Mouse (Mus musculus) stomach, embryonic 16.5 days (tissue): Measurements from ENCODE around the gene Ldlr. TPM values are rescaled to one million over a fixed set of nuclear protein-coding genes. Genes with fewer than 3 reads are reported as not detected.

ENCODE experiments used
- ATAC-seq: fragments of 200-750 bp; cut with Nextera tagmentation; 2 replicates; pipeline ENCODE4 v1.8.0; 2017; ENCODE audit warnings: moderate number of reproducible peaks, moderate TSS enrichment; ENCODE audit not compliant: insufficient read depth, low FRiP score
- H3K27ac ChIP-seq: fragments of 300-500 bp; sonication (generic); 2 replicates; pipeline ENCODE4 v1.5.1; 2014; ENCODE audit warnings: low read length
- H3K27me3 ChIP-seq: fragments of 300-500 bp; sonication (generic); 2 replicates; pipeline ENCODE4 v1.6.1; 2014; ENCODE audit warnings: low read length, control low read depth, mixed read lengths; ENCODE audit not compliant: control insufficient read depth, insufficient read depth
- H3K36me3 ChIP-seq: fragments of 300-500 bp; sonication (generic); 2 replicates; pipeline ENCODE4 v1.6.1; 2014; ENCODE audit warnings: low read length; ENCODE audit not compliant: control insufficient read depth, insufficient read depth
- H3K4me1 ChIP-seq: fragments of 300-500 bp; sonication (generic); 2 replicates; pipeline ENCODE4 v1.6.1; 2014; ENCODE audit warnings: low read length, control low read depth, mixed read lengths; ENCODE audit not compliant: control insufficient read depth, insufficient read depth
- H3K4me2 ChIP-seq: fragments of 300-500 bp; sonication (generic); 2 replicates; pipeline ENCODE4 v1.6.1; 2014; ENCODE audit warnings: low read depth, low read length, mixed read lengths
- H3K4me3 ChIP-seq: fragments of 300-500 bp; sonication (generic); replicated peaks from 2 replicates; pipeline ENCODE4 v1.5.1; 2014; ENCODE audit warnings: mild to moderate bottlenecking, low read length
- H3K9ac ChIP-seq: fragments of 300-500 bp; sonication (generic); 2 replicates; pipeline ENCODE4 v1.6.1; 2014; ENCODE audit warnings: low read length
- H3K9me3 ChIP-seq: fragments of 300-500 bp; sonication (generic); replicated peaks from 2 replicates; pipeline ENCODE4 v1.6.1; 2016; ENCODE audit warnings: low read length, control low read depth; ENCODE audit not compliant: control insufficient read depth
- WGBS: fragments of 180-500 bp; shearing (Covaris S2); extraction: QIAGEN DNeasy Blood & Tissue Kit; methylation state at CpG from one replicate; pipeline ENCODE4 v1.1.7; 2014; 5-methylcytosine and 5-hydroxymethylcytosine counted together
- polyA plus RNA-seq: library from polyadenylated mRNA; unstranded; fragments of >200 nt; fragmentation: Nextera tagmentation; extraction: Ambion mirVana; gene quantifications from 2 replicates; pipeline ENCODE4 v1.2.1, GENCODE M21; 2015

Ldlr gene
- polyA plus RNA-seq, 1 experiment from 2014 or later: 62.2 TPM

DNA sequence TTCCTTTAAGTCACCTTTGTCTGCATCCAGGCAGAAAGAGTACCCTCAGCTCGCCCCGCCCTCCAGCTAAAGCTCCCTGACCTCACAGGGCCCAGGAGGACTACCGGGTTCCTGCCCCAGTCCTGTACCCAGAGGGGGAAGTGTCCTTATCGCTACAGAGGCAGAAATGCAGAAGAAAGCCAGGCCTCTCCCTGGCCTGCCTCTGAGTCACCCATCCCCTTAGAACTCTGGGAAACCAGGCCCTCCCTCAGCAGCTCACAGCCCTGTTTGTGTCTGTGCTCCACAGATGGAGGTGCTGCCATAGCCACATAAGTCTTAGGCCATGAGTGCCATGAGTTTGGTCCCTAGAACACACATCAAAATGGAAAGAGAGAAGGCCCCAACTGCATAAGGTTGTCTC, 8.0 kb upstream of the Ldlr start:
- no peak overlapping the region for H3K4me3 ChIP-seq
- no peaks in the 10 kb centered on the region for H3K9me3 ChIP-seq
- no peak overlapping the region for H3K9ac ChIP-seq
- no peaks in the 10 kb centered on the region for H3K4me1 ChIP-seq
- no peaks in the 10 kb centered on the region for H3K36me3 ChIP-seq
- WGBS: 38% methylated on average over 4 of the region's 4 CpGs
- peak overlapping the region; percentile 67 for H3K27ac ChIP-seq
- H3K4me2 ChIP-seq: no peak overlapping the region
- peak; percentile 94 for ATAC-seq
- H3K27me3 ChIP-seq: no peaks in the 10 kb centered on the region

- Histone ChIP-seq H3K27ac (no peak overlapping the region), H3K27me3 (no peaks in the 10 kb centered on the region), H3K4me2 (no peak overlapping the region), H3K36me3 (no peaks in the 10 kb centered on the region), H3K9ac (no peak overlapping the region), H3K4me3 (no peak overlapping the region), H3K9me3 (no peaks in the 10 kb centered on the region), H3K4me1 (no peaks in the 10 kb centered on the region)
- no peak for ATAC-seq
- WGBS: 69% methylated on average over 2 of the region's 2 CpGs
Measured at GRCm38 (mm10) chr9:21717015-21717414, 6.3 kb upstream of the Ldlr start.

DNA sequence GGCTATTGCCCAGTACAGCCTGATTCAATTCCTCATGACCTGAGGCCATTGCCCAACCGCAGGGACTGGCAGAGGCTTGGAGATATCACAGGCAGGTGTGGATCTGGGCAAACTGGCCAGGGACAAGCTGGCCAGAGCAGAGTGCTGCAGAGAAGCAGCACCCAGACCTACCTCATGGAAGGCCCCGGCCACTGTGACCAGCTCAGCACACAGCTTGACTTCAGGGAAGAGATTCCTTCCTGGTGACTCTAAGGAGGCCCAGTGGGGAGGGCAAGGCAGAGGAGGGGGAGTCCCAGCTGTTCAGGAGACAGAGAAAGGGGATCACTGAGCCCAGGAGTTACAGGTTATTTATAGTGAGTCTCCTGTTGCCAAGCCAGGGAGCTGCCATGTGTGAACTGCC, 2.2 kb upstream of the Ldlr start:
- Histone ChIP-seq H3K9me3 (no peaks in the 10 kb centered on the region), H3K27me3 (no peaks in the 10 kb centered on the region), H3K4me2 (no peak overlapping the region), H3K27ac (no peak overlapping the region), H3K36me3 (no peaks in the 10 kb centered on the region), H3K4me1 (peaks cover 21% of the 10 kb centered on the region), H3K9ac (0 out of 2 replicates have a peak overlapping the region, but pooled peaks have one; percentile 28), H3K4me3 (no peak overlapping the region)
- 65% methylated on average over 2 of the region's 2 CpGs for WGBS
- no peak for ATAC-seq

DNA sequence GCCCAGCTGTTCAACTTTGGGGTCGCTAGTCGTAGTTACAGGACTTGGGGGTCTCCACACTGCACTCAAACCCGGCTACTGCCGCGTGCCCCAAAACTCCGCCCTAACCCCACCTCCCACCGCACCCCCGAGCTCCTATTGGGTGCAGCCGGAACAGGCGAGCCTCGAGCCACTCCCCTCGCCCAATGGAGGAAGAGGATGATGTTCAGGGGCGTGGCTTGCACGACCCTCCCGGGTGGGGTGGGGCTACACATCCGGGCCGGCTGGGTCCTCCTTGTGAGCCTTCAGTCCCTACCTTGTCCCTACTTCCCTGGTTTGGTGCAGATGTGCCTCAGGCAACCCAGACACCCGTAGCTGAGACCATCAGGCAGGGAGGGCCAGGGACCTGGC, 859 bp downstream of the Ldlr start:
- Histone ChIP-seq H3K4me1 (peaks cover 37% of the 10 kb centered on the region), H3K4me2 (peak overlapping the region; percentile 79), H3K27me3 (no peaks in the 10 kb centered on the region), H3K36me3 (no peaks in the 10 kb centered on the region), H3K4me3 (peak overlapping the region; percentile 73), H3K9me3 (no peaks in the 10 kb centered on the region), H3K9ac (peak overlapping the region; percentile 79), H3K27ac (peak overlapping the region; percentile 98)
- ATAC-seq: peak; percentile 94
- WGBS: under 1% methylated on average over 18 of the region's 18 CpGs

DNA sequence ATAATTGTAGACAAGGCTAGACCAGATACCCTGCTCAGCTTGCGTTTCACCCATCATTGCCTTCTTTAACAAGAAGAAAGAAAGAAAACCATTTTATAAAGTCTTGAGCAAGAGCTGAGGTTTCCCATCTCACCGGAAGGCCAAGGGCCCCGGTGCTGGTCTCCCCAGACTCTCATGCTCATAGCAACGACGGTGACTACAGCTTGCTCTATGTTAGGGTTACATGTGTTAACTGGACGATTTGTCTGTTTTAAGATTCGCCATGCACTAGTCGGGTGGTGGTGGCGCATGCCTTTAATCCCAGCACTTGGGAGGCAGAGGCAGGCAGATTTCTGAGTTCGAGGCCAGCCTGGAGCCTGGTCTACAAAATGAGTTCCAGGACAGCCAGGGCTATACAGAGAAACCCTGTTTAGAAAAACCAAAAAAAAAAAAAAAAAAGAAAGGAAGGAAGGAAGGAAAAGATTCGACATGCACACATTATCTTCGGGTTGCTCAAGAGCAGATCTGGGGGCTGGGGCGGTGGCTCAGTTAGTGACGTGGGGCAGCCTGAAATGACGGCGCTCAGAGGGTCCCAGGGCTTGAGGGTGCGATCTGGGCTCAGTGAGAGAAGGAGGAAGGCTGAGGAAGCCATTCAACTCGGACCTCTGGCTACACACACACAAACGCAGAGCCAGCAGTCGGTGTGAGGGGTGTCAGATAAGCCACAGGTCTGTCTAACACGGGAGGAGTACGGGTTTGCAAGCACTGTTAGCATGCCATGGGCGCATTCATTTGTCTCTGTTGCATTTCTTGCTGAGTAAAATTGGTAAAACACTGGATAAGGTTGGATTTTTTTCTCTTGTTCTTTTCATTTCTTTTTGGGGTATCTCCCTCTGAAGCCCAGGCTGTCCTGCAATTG, 2.2 kb downstream of the Ldlr start:
- Histone ChIP-seq H3K4me1 (peaks cover 43% of the 10 kb centered on the region), H3K27me3 (no peaks in the 10 kb centered on the region), H3K9me3 (no peaks in the 10 kb centered on the region), H3K4me2 (peak overlapping the region; percentile 79), H3K27ac (peak overlapping the region; percentile 32; the same call in 1 of the 2 replicates), H3K4me3 (peak overlapping the region; percentile 73), H3K9ac (peak overlapping the region; percentile 73), H3K36me3 (no peaks in the 10 kb centered on the region)
- no peak for ATAC-seq
- WGBS: 56% methylated on average over 23 of the region's 23 CpGs

DNA sequence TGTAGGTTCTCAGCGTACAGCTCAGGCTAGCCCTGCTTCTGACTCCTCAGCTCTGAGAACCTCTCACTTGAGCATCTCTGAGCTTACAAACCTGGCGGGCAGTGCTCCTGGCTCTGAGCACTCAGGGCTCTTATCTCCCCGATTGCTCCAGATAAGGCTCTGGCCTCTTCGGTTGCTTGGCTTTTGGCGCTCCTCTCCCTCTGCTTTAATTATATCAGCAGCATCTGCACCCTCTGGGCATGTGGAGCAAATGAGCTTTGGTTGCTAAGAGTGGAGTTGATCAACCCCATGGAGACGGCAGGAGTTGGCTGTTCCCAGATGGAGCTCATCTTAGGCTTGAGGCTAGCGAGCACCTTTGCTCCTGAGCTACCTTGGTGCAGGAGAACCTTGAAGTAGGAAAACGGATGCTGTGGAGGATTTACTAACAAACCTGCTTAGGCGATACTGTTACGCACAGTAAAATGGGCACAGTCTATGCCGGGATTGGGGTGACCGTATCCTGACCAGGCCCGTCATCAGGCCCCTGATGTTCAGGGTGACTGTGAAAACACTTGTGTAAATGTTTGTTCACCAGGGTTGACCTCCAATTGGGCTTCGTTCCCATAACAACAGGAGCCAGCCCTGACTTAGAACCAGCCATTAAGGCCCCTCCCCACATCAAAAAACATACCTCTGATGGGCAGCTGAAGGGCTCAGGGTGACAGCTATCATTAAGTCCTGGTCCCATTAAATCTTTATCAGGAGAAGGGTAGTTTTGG, 3.1 kb downstream of the Ldlr start:
- Histone ChIP-seq H3K4me2 (peak overlapping the region; percentile 79), H3K27ac (peak overlapping the region; percentile 32; the same call in 1 of the 2 replicates), H3K36me3 (no peaks in the 10 kb centered on the region; the same call in 1 of the 2 replicates), H3K9ac (peak overlapping the region; percentile 64), H3K4me3 (peak overlapping the region; percentile 73), H3K9me3 (no peaks in the 10 kb centered on the region), H3K4me1 (peaks cover 43% of the 10 kb centered on the region), H3K27me3 (no peaks in the 10 kb centered on the region)
- ATAC-seq: no peak
- 50% methylated on average over 14 of the region's 14 CpGs for WGBS

- no peaks in the 10 kb centered on the region for H3K9me3 ChIP-seq
- peak overlapping the region; percentile 64 for H3K27ac ChIP-seq
- no peak overlapping the region for H3K4me3 ChIP-seq
- H3K4me1 ChIP-seq: peaks cover 37% of the 10 kb centered on the region
- peak overlapping the region; percentile 7; the same call in 1 of the 2 replicates for H3K4me2 ChIP-seq
- 0 out of 2 replicates have a peak overlapping the region, but pooled peaks have one; percentile 32 for H3K9ac ChIP-seq
- peaks cover 10% of the 10 kb centered on the region for H3K36me3 ChIP-seq
- no peaks in the 10 kb centered on the region for H3K27me3 ChIP-seq
- ATAC-seq: no peak
- 76% methylated on average over 10 of the region's 10 CpGs for WGBS
Measured at GRCm38 (mm10) chr9:21728261-21728832, 5.1 kb downstream of the Ldlr start.

DNA sequence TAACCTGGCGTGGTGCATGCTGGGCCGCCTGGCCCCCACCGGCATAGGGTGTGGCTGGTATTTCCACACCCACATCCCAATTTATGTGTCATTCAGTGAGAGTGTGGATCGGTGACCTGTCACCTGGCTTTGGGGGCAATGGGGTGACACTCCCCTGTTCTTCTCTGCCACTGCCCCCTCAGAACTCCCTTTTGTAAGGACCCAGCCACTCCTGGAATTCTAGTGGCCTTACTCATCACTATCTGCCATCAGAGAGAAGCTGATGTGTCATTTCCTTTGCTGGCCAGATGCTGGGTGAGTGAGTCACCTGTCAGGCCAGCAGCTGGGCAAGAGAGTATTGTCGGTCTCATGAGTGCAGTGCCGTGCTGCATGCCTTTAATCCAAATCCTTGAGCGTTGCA, 6.0 kb downstream of the Ldlr start:
- peak overlapping the region; percentile 64 for H3K27ac ChIP-seq

More for the DNA sequence above, 6.0 kb downstream of the Ldlr start:
- peaks cover 20% of the 10 kb centered on the region for H3K36me3 ChIP-seq
- no peak for ATAC-seq
- no peak overlapping the region for H3K4me3 ChIP-seq
- WGBS: 70% methylated on average over 7 of the region's 7 CpGs
- H3K4me2 ChIP-seq: no peak overlapping the region
- no peak overlapping the region for H3K9ac ChIP-seq
- H3K27me3 ChIP-seq: no peaks in the 10 kb centered on the region
- peaks cover 37% of the 10 kb centered on the region for H3K4me1 ChIP-seq
- no peaks in the 10 kb centered on the region for H3K9me3 ChIP-seq
